Mouse (Mus musculus) adrenal gland, postnatal 4 days (tissue): ENCODE measurements around the gene Hs6st1. TPM values are rescaled to one million over a fixed set of nuclear protein-coding genes. Genes with fewer than 3 reads are reported as not detected.
A peak's percentile ranks its signal among the peaks of the same experiment; 100 is the strongest.
"Not testable (repeated sequence)": the region's sequence is repeated elsewhere in the genome, so short reads cannot be mapped to it uniquely, and the experiment has no call there.

Experiments
- DNase-seq, 2 experiments: peaks; one replicate each; pipeline ENCODE4 v3.0.0; 2021 to 2022; ENCODE audit warnings: low spot score in 2 of 2, mixed read lengths in 2 of 2
- long read RNA-seq, 2 experiments: library from polyadenylated mRNA; stranded (forward); transcript quantifications; one replicate each; pipeline ENCODE4 v2.0.0; 2021
- total RNA-seq, 2 experiments: library from RNA; stranded (reverse); gene quantifications; 2 replicates each; pipeline ENCODE4 v1.2.3; 2021

Hs6st1 gene
- total RNA-seq, result 10 to 100 TPM; 79.2 to 89.3 TPM
- long read RNA-seq, experiment 1, transcript Hs6st1-201 (2 exons, 3,719 nt), result major isoform, 16 of 33 reads
- long read RNA-seq, experiment 1, transcript Hs6st1-202 (1 exons, 3,291 nt), result minor isoform, 13 of 33 reads
- long read RNA-seq, experiment 1, partial matches to known transcripts, result 0 of 33 reads
- long read RNA-seq, experiment 1, other reads (novel, unspliced or antisense), result 4 of 33 reads
- long read RNA-seq, experiment 2, transcript Hs6st1-202 (1 exons, 3,291 nt), result major isoform, 18 of 40 reads
- long read RNA-seq, experiment 2, transcript Hs6st1-201 (2 exons, 3,719 nt), result minor isoform, 9 of 40 reads
- long read RNA-seq, experiment 2, partial matches to known transcripts, result 0 of 40 reads
- long read RNA-seq, experiment 2, other reads (novel, unspliced or antisense), result 13 of 40 reads

- DNase-seq, result peak; percentile 84 to 88
Observed at GRCm38 (mm10) chr1:36068076-36068475, at the start of gene Hs6st1. Hs6st1 (plus strand) TSS chr1:36068400.

- DNase-seq, result no peak
Observed at GRCm38 (mm10) chr1:36018617-36019016, 49.6 kb upstream of the Hs6st1 start.

GRCm38 (mm10) chr1:36019161-36019560 lies 49.0 kb upstream of the Hs6st1 start:
- no peak for DNase-seq

- no peak for DNase-seq
Observed at GRCm38 (mm10) chr1:36020315-36020714, 47.9 kb upstream of the Hs6st1 start.

- DNase-seq, result no peak
Observed at GRCm38 (mm10) chr1:36030421-36030821, 37.8 kb upstream of the Hs6st1 start.

- DNase-seq, result no peak
Observed at GRCm38 (mm10) chr1:36038769-36039168, 29.4 kb upstream of the Hs6st1 start.

- DNase-seq, result no peak
Observed at GRCm38 (mm10) chr1:36042072-36042471, 26.1 kb upstream of the Hs6st1 start.

- DNase-seq, result not testable (repeated sequence)
Observed at GRCm38 (mm10) chr1:36043793-36044192, 24.4 kb upstream of the Hs6st1 start.

- DNase-seq, result no peak
Observed at GRCm38 (mm10) chr1:36044288-36044687, 23.9 kb upstream of the Hs6st1 start.

- no peak for DNase-seq
Observed at GRCm38 (mm10) chr1:36052672-36053071, 15.5 kb upstream of the Hs6st1 start.

- DNase-seq, result no peak
Observed at GRCm38 (mm10) chr1:36053566-36053965, 14.6 kb upstream of the Hs6st1 start.

GRCm38 (mm10) chr1:36054182-36054966 lies 13.8 kb upstream of the Hs6st1 start:
- DNase-seq, result no peak

- DNase-seq, result no peak
Observed at GRCm38 (mm10) chr1:36054967-36055357, 13.2 kb upstream of the Hs6st1 start.

GRCm38 (mm10) chr1:36059351-36059750 lies 8.8 kb upstream of the Hs6st1 start:
- DNase-seq, result no peak

- no peak for DNase-seq
Observed at GRCm38 (mm10) chr1:36059959-36060953, 7.9 kb upstream of the Hs6st1 start.

- peak in 1 of 2 experiments; percentile 1 for DNase-seq
Observed at GRCm38 (mm10) chr1:36061211-36061915, 6.8 kb upstream of the Hs6st1 start.

GRCm38 (mm10) chr1:36062088-36062805 lies 6.0 kb upstream of the Hs6st1 start:
- DNase-seq, result peak in 1 of 2 experiments; percentile 0

- peak in 1 of 2 experiments; percentile 1 for DNase-seq
Observed at GRCm38 (mm10) chr1:36062826-36063640, 5.2 kb upstream of the Hs6st1 start.

- no peak for DNase-seq
Observed at GRCm38 (mm10) chr1:36063641-36063955, 4.6 kb upstream of the Hs6st1 start.
